Mouse (Mus musculus) liver, embryonic 14.5 days (tissue): ENCODE data around the gene Dtl.

Source experiments
- CTCF ChIP-seq: IDR thresholded peaks from 2 replicates; pipeline ENCODE4 v1.5.1; 2016; ENCODE audit warnings: antibody characterized with exemption, low read depth, control low read depth
- EP300 ChIP-seq: IDR thresholded peaks from 2 replicates; pipeline ENCODE4 v1.6.1; 2016; ENCODE audit warnings: antibody characterized with exemption, low read depth

- TF ChIP-seq CTCF (no peak), EP300 (no peak)
Observed at GRCm38 (mm10) chr1:191517969-191518368, 57.4 kb downstream of the Dtl start.
